Mouse (Mus musculus) retina, embryonic 14.5 days (tissue): ENCODE measurements at regions not wholly inside any gene's neighbourhood (a gene's known extent, or its start where the extent isn't known, plus 50 kb on each side); places are given as distances from the start of the nearest gene placed in this dataset.

Source experiments
- DNase-seq: peaks from one replicate; pipeline ENCODE4 v3.0.0-alpha.2; 2015; ENCODE audit warnings: low spot score

DNA sequence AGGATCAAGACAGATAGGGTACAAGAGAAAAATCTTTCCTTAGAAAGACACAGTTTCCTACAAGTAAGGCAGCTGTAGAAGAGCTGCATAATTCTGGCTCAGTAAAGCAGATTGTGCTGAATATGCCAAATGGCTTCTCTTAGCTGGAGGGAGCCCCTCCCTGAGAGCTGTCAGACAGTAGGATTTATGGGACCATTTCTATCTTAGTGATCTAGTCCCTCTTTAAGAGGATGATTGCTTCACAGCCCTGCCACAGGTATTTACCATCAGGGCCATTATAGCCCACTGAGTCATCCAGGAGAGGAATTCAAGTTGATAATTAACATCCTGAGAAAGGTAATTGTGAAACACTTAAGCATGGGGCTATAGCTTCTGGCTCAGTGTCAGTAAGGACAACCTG, 101.5 kb upstream of the Cypt1 start:
- no peak for DNase-seq

DNA sequence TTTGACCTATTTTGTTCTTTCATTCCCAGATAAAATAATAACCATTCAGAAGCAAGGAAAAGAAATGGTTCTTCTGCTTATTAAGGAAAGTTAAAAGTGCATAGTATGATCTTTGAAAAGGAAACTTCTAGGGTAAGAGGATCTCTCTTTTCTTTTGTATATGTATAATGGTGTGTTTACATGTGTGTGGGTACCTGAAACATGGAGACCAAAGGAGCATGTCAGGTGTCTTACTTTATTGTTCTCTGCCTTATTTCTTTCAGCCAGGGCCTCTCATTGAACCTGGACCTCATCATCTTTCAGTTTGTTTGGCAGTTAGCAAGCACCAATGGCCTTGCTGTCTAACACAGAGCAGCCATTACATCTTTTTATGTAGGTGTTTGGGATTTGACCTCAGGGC, 101.0 kb upstream of the Cypt1 start:
- no peak for DNase-seq

DNA sequence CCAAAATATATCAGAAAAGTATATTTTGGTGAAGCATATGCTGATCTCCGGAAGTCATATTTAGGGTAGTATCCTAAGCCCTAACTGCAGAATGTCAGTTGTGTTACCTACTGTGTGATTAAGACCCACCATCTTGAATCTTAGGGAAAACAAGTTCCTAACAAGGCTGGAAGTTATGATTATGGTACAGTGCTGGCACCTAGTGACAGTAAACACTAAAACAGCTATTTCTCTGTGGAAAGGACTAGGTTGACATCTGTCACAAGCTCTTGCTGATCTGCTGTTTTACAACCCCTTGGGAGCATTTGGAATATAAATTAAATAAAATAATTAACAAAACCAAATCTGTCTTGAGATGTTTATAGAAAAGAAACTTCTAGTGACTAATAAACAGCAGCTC, 84.6 kb upstream of the Cypt1 start:
- DNase-seq = peak; percentile 3

DNA sequence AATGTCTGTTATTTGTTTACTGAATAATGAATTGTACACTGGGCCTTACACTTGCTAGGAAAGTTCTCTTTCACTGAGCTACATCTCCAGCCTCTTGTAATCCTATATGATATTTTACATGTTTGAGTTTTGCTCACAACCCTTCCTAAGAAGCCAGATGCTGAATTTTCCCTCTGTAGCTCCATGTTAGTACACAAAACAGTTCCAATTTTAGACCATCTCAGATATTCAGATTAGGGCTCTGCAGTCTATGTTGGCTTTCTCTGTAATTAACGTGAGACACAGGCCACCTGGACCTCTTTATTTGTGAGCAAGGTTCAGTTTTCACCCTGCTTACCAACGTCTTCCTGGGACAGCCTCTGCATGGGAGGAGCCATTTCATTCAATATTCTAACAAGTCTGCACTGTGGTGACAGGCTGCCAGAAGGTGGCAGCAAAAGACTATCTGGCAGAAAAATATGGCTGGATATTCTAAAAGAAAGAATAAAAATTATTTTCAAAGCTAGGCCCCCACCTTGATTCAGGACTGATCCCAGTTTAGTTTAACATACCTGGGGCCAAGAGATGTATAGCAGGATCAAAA, 72.1 kb upstream of the Cypt1 start:
- DNase-seq = peak; percentile 66
